Mouse (Mus musculus): ENCODE results near the gene Sec22b.

DNA sequence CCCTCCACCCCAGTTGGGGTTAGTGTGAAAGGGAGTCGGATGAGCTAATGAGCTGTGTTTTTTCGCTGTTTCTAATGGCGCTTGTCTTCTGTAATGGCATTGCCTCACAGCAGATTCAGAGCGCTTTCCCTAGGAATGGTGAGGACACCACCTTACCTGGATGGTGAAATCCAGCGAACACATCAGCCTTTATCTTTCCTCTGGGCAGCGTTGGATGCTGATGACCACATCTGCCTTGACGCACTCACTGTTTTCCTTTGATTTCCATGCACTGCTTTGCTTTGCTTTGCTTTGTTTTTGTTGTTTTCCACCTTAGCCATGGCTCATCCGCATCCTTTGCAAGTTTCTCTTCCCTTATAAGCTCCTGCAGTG, 29.8 kb downstream of the Sec22b start:
- TF ChIP-seq CTCF (IDR thresholded peaks at IDR 0.05; ENCODE audit: control insufficient read depth, insufficient read depth, insufficient replicate concordance, low read depth, low read length) (no peak), POLR2A (IDR thresholded peaks at IDR 0.05; ENCODE audit: control insufficient read depth, low read depth, low read length) (no peak)
